Mouse (Mus musculus) megakaryocyte-erythroid progenitor cell, adult 5-6 weeks (primary cell): Measurements from ENCODE around the gene Olfr437. TPM values are rescaled to one million over a fixed set of nuclear protein-coding genes. Genes with fewer than 3 reads are reported as not detected.
"Not testable (repeated sequence)": the region's sequence is repeated elsewhere in the genome, so short reads cannot be mapped to it uniquely, and the experiment has no call there.

ENCODE experiments used
- ATAC-seq: replicated peaks from 2 replicates; pipeline ENCODE4 v1.8.0; 2016; ENCODE audit warnings: mild to moderate bottlenecking, inconsistent platforms; ENCODE audit not compliant: severe bottlenecking, poor library complexity, low FRiP score, low TSS enrichment
- total RNA-seq, 2 experiments: library from RNA; stranded (forward) in 1 of 2; stranded (reverse) in 1 of 2; fragments of 200-1000, 215-1000 nt in 1 of 2; fragments of >200 nt in 1 of 2; fragmentation: Nextera tagmentation in 1 of 2; gene quantifications; 2 replicates each; pipeline ENCODE4 v1.2.3; 2014 to 2017

Gene Olfr437
- total RNA-seq (2014; fragmentation: Nextera tagmentation) (not detected in 2 replicates), total RNA-seq (2017) (not detected in 2 replicates)

DNA sequence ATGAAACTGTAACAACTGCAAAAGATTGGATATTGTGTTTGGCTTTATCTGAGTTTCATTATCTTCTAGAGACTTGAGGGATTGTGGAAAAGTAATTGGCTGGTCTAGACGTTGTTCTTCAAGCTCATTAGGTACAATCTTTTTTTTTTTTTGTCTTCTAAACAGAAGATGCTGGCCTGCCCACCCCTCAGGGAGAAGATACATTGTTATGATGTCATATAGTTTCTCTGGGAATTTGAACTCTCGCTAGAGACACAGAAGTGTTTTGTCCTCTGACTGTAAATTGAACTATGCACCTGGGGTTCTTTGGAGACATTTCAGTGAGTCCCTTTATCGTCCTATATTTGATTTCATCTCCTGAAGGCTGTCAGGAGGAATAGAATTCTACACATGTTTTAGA, at the start of gene Olfr437:
TSS of gene Olfr437 (plus strand) at position 301 of the 400 bp plus-strand sequence.
- ATAC-seq: no peak

DNA sequence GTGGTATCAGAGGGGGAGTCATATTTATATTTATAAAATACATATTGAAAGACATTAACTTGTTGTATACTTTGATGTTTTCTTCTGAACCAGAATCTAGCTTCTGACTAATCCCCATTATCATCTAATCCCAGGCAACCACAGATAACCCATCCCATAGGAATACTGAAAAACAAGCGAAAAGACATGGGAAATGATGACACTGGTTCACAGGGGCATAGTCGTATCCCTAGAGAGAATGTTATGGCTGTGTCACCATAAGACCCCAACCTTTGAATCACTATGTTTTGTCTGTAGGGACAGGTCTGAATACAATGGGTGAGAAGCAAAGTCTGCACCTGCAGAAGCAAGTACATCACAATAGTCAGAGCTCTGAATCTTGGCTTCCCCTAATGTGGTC, 16.8 kb upstream of the Olfr437 start, which contains the start of gene Olfr237-ps1:
TSS of gene Olfr237-ps1 (plus strand) at position 301 of the 400 bp plus-strand sequence.
- ATAC-seq: not testable (repeated sequence)

DNA sequence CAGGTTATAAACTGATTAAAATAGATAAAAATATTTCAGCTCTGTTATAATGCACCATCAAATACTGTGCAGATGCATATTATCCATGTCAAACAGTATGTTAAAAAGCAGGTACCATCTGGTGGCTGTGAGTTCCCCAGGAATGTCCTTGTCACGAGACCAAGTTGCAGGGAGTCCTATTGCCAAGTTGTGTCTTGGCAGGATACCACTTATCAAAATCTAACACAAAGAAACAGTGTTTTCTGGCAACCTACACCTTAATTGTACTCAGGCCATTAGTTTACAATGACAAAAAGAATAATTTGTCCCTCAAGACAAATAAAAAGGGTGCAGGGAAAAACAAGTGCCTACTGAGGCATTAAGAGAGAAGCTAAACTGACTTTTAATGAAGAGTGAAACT, 3.6 kb upstream of the Olfr437 start:
- ATAC-seq: no peak

DNA sequence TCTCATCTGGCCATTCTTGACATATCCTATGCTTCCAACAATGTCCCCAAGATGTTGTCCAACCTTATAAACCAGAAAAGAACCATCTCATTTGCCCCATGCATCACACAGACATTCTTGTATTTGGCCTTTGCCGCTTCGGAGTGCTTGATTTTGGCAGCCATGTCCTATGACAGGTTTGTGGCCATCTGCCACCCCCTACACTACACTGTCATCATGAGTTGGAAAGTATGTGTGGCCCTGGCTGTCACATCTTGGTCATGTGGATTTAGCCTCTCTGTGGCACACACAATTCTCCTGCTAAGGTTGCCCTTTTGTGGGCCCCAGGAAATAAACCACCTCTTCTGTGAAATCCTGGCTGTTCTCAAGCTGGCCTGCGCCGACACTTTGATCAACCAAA, 4.2 kb downstream of the Olfr437 start:
- ATAC-seq: no peak

DNA sequence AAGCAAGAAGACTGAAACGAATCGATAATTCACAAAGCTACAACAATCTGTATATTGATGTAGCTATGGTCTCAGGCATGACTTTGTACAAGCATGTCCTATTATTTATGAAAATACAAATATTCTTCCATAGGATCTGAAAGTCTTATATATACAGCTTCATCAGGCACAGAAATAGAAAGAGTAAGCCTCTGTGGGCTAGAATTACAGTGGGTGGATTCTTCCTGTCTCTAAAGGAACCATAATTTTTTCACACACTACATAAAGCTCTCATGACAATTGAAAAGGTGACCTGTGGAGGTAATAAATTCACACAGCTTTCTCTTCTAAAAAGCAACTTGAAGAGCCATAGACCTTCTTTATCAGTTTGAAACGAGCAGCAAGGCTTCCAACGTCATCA, 8.8 kb downstream of the Olfr437 start, which contains the start of gene Olfr13:
TSS of gene Olfr13 (plus strand) at position 301 of the 400 bp plus-strand sequence.
- no peak for ATAC-seq

DNA sequence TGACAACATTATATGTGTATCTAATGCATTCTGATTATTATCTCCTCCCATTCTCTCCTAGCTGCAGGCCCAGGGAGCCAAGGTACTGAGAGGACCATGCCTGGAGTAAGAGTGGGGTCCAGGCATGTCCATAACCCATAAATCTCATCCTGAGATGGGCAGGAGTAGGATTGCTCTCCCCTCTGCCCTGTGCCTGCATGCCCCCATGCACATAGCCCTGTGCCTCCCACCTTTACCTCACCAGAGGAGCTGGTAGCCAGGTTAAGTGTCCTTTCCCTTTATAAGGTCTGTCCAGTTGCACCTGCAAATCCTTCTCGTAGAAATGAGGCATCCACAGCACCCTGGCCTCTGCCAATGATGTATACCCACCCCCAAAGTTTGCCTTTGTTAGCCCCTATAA, 15.0 kb downstream of the Olfr437 start:
- no peak for ATAC-seq

DNA sequence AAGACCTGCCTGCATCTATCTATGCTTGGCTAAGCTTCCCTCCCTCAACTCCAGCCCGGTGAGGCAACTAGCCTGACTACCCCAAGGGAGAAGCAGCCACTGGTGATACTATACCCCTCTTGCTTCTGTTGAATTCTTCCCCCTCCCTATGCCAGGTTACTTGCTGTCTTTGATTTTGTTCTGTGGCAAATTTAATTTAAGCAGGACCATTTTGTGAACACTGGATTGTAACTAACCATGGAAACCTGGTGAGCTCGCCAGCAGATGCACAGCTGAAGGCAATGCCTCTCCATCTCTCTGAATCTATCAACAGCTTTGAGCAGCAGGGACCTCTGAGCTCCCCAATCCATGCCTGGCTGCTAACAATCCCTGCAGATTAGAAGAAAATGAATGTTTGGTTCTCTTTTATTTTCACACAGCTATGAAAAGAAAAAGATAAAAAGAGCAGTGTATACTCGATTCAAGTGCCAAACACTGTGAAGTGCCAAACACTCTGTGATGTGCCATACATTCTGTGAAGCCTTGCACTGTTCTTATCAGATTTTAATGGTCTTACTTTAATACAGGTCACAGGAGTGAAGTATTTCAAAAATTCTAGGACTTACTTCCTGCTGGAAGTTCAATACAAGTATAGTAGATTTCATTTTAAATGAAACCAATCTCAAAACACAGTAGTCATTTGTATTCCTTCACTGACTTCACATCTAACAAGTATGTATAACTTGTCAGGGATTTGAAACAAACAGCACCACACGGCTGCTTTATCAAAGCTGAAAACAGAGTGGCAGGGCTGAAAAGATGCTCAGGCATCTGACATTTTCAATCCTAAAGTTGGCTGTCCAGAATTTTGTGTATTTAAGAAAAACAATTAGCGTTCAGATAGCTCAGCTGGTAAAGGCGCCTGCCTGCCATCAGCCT, 15.8 kb downstream of the Olfr437 start:
- ATAC-seq: no peak

DNA sequence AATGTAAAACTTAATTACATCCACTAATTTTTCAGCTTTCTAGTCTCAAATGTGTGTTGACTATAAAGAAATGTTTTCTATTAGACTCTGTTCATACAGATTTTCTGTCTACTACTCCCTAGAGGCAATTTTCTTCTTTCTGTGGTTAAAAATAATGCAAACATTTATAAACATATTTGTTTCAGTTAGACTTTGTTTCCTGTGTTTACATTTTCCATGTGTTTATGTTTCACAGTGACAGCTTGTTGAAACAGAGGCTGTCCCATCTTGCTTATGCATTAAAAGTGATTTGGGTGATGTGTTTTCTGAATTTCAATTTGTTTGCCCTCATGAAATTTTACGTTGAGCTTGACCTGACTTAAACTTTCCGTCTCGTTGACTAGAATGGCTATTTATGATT, 27.9 kb downstream of the Olfr437 start:
- no peak for ATAC-seq

DNA sequence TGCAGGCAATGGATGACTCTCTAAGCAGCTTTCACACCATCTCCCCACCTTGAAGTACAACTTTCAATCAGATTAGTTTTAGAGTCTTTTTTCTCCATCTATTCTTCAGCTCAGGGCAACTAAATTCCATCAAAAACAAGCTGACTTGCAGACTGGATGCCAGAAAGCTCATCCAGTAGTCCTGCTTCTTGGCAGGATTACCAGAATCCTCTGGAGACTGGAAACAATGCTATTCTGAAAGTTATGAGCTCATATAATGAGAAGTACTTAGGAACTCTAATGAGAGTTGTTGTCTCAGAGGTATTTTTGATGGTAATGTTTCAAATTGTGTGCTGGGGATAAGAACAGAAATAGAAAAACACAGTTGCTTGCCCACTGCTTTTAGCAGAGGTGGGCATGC, 33.7 kb downstream of the Olfr437 start, which contains the start of gene Olfr435:
TSS of gene Olfr435 (plus strand) at position 366 of the 400 bp plus-strand sequence.
- no peak for ATAC-seq

DNA sequence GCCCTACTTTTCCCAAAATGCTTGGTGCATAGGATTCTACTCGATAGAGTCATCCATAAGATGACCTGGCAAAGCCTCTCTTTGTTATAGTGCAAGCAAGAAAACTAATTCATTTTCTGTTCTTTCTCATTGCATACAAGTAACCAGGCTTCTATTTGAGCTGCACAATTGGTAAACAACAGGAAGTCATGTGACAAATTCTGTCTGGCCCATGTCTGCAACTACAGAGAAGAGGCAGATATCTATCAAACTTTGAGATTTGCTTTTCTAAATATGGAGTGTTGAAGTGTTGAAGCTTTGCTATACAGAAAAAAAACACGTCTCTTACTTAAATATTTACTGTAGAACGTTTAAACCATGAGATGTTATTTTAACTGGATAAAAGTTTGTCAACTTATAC, 35.0 kb downstream of the Olfr437 start:
- no peak for ATAC-seq

DNA sequence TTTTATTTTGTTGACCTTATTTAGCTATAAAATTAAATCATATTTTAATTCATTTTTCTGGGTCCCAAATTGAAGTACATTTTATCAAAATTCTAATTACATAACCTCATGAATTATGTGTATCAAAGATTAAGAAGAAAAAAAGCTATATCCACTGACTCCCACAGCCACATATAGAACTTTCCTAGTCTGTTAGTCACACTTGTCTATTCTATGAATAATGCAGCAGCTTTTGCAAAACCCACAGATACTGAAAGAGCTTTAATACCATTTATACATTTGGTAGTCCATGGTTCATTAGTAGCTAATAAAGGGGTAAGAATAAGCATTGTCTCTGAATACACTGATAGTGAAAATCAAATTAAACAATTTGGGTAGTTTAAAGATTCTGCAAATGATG, 39.7 kb downstream of the Olfr437 start:
- ATAC-seq: no peak

DNA sequence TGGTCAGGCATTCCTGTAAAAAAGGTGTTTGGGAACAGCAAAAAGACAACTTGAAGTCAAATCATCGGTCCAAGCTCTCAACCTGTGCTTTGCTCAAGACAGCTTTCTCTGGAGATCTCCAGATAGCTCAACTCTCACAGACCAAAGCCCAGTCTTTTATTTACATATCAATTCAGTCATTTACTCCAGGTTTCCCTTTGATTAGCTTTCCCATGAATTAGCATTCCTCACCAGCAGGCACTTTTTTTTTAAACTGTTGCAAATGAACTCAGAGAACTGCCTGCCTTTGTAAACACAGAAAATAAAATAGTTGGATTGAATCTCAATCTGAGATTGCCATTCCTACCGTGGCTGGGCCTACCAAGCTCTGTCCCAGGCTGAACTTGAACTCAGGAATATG, 42.3 kb downstream of the Olfr437 start:
- no peak for ATAC-seq

DNA sequence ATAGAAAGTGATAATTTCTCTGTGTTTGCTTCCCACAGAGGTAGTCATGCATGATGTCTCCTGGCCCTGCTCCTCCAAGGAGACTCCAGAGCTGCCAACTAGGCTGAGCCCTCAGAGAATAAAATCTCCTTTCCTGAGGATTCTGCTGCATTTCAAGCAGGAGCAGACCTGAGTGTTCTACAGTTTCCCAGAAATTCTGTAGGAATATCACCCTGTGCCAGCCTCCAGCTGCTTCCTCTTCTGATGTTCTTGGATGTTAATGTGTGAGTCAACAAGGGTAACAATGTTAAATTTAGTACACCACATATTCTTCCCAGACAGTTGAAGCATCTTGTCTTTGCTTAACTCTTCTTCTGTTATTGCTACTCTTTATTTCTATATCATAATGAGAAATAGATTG, 49.8 kb downstream of the Olfr437 start, which contains the start of gene Olfr434:
TSS of gene Olfr434 (plus strand) at position 149 of the 400 bp plus-strand sequence.
- not testable (repeated sequence) for ATAC-seq

Other genes with a start within 250 kb of the Olfr437 start
- gene Olfr446, start 241.9 kb upstream of the Olfr437 start, total RNA-seq (2014; fragmentation: Nextera tagmentation): not detected in 2 replicates
- not detected in 2 replicates for gene Olfr446, start 241.9 kb upstream of the Olfr437 start, total RNA-seq (2017)
- not detected in 2 replicates for gene Olfr444, start 214.2 kb upstream of the Olfr437 start, total RNA-seq (2014; fragmentation: Nextera tagmentation)
- not detected in 2 replicates for gene Olfr444, start 214.2 kb upstream of the Olfr437 start, total RNA-seq (2017)
- not detected in 2 replicates for gene Olfr441, start 56.9 kb upstream of the Olfr437 start, total RNA-seq (2014; fragmentation: Nextera tagmentation)
- gene Olfr441, start 56.9 kb upstream of the Olfr437 start, total RNA-seq (2017): not detected in 2 replicates
- not detected in 2 replicates for gene Olfr237-ps1, start 16.7 kb upstream of the Olfr437 start, total RNA-seq (2014; fragmentation: Nextera tagmentation)
- not detected in 2 replicates for gene Olfr237-ps1, start 16.7 kb upstream of the Olfr437 start, total RNA-seq (2017)
- not detected in 2 replicates for gene Olfr13, start 8.9 kb downstream of the Olfr437 start, total RNA-seq (2014; fragmentation: Nextera tagmentation)
- not detected in 2 replicates for gene Olfr13, start 8.9 kb downstream of the Olfr437 start, total RNA-seq (2017)
- not detected in 2 replicates for gene Olfr435, start 33.9 kb downstream of the Olfr437 start, total RNA-seq (2014; fragmentation: Nextera tagmentation)
- gene Olfr435, start 33.9 kb downstream of the Olfr437 start, total RNA-seq (2017): not detected in 2 replicates
- gene Olfr434, start 49.7 kb downstream of the Olfr437 start, total RNA-seq (2014; fragmentation: Nextera tagmentation): not detected in 2 replicates
- not detected in 2 replicates for gene Olfr434, start 49.7 kb downstream of the Olfr437 start, total RNA-seq (2017)
- gene Olfr47, start 68.2 kb downstream of the Olfr437 start, total RNA-seq (2014; fragmentation: Nextera tagmentation): not detected in 2 replicates
- not detected in 2 replicates for gene Olfr47, start 68.2 kb downstream of the Olfr437 start, total RNA-seq (2017)
- 1.9 and 2.4 TPM in 2 replicates for gene Arhgef5, start 102.3 kb downstream of the Olfr437 start, total RNA-seq (2014; fragmentation: Nextera tagmentation)
- gene Arhgef5, start 102.3 kb downstream of the Olfr437 start, total RNA-seq (2017): 0.89 and 1.3 TPM in 2 replicates
- not detected in 2 replicates for gene Nobox, start 146.3 kb downstream of the Olfr437 start, total RNA-seq (2014; fragmentation: Nextera tagmentation)
- not detected in 2 replicates for gene Nobox, start 146.3 kb downstream of the Olfr437 start, total RNA-seq (2017)